Mouse (Mus musculus) stomach, embryonic 16.5 days (tissue): ENCODE measurements around the gene Tubal3. TPM values are rescaled to one million over a fixed set of nuclear protein-coding genes. Genes with fewer than 3 reads are reported as not detected.

ENCODE experiments used
- ATAC-seq: fragments of 200-750 bp; cut with Nextera tagmentation; 2 replicates; pipeline ENCODE4 v1.8.0; 2017; ENCODE audit warnings: moderate number of reproducible peaks, moderate TSS enrichment; ENCODE audit not compliant: insufficient read depth, low FRiP score
- H3K27ac ChIP-seq: fragments of 300-500 bp; sonication (generic); 2 replicates; pipeline ENCODE4 v1.5.1; 2014; ENCODE audit warnings: low read length
- H3K27me3 ChIP-seq: fragments of 300-500 bp; sonication (generic); 2 replicates; pipeline ENCODE4 v1.6.1; 2014; ENCODE audit warnings: low read length, control low read depth, mixed read lengths; ENCODE audit not compliant: control insufficient read depth, insufficient read depth
- H3K36me3 ChIP-seq: fragments of 300-500 bp; sonication (generic); 2 replicates; pipeline ENCODE4 v1.6.1; 2014; ENCODE audit warnings: low read length; ENCODE audit not compliant: control insufficient read depth, insufficient read depth
- H3K4me1 ChIP-seq: fragments of 300-500 bp; sonication (generic); 2 replicates; pipeline ENCODE4 v1.6.1; 2014; ENCODE audit warnings: low read length, control low read depth, mixed read lengths; ENCODE audit not compliant: control insufficient read depth, insufficient read depth
- H3K4me2 ChIP-seq: fragments of 300-500 bp; sonication (generic); 2 replicates; pipeline ENCODE4 v1.6.1; 2014; ENCODE audit warnings: low read depth, low read length, mixed read lengths
- H3K4me3 ChIP-seq: fragments of 300-500 bp; sonication (generic); replicated peaks from 2 replicates; pipeline ENCODE4 v1.5.1; 2014; ENCODE audit warnings: mild to moderate bottlenecking, low read length
- H3K9ac ChIP-seq: fragments of 300-500 bp; sonication (generic); 2 replicates; pipeline ENCODE4 v1.6.1; 2014; ENCODE audit warnings: low read length
- H3K9me3 ChIP-seq: fragments of 300-500 bp; sonication (generic); replicated peaks from 2 replicates; pipeline ENCODE4 v1.6.1; 2016; ENCODE audit warnings: low read length, control low read depth; ENCODE audit not compliant: control insufficient read depth
- WGBS: fragments of 180-500 bp; shearing (Covaris S2); extraction: QIAGEN DNeasy Blood & Tissue Kit; methylation state at CpG from one replicate; pipeline ENCODE4 v1.1.7; 2014; 5-methylcytosine and 5-hydroxymethylcytosine counted together
- microRNA-seq: library from miRNA; unstranded; fragments of <30 nt; microRNA quantifications from one replicate; pipeline ENCODE4, GENCODE M21; 2016
- polyA plus RNA-seq: library from polyadenylated mRNA; unstranded; fragments of >200 nt; fragmentation: Nextera tagmentation; extraction: Ambion mirVana; gene quantifications from 2 replicates; pipeline ENCODE4 v1.2.1, GENCODE M21; 2015

Gene Tubal3
- polyA plus RNA-seq, 1 experiment from 2014 or later = 3.9 TPM

- no peak overlapping the region for H3K9ac ChIP-seq
- H3K27ac ChIP-seq = no peak overlapping the region
- no peaks in the 10 kb centered on the region for H3K36me3 ChIP-seq
- no peak for ATAC-seq
- no peak overlapping the region for H3K4me3 ChIP-seq
- H3K4me1 ChIP-seq = no peaks in the 10 kb centered on the region
- H3K4me2 ChIP-seq = no peak overlapping the region
- no peaks in the 10 kb centered on the region for H3K27me3 ChIP-seq
- H3K9me3 ChIP-seq = no peaks in the 10 kb centered on the region
- 85% methylated on average over 4 of the region's 4 CpGs for WGBS
Observed at GRCm38 (mm10) chr13:3947267-3947666, 29.2 kb downstream of the Tubal3 start.

- Histone ChIP-seq H3K4me3 (no peak overlapping the region), H3K9me3 (no peaks in the 10 kb centered on the region), H3K9ac (no peak overlapping the region), H3K4me1 (no peaks in the 10 kb centered on the region), H3K27me3 (no peaks in the 10 kb centered on the region), H3K27ac (no peak overlapping the region), H3K36me3 (no peaks in the 10 kb centered on the region), H3K4me2 (no peak overlapping the region)
- WGBS = 85% methylated on average over 4 of the region's 4 CpGs
- ATAC-seq = no peak
Observed at GRCm38 (mm10) chr13:3949477-3949876, 31.4 kb downstream of the Tubal3 start.

- ATAC-seq = no peak
- Histone ChIP-seq H3K27me3 (no peaks in the 10 kb centered on the region), H3K4me2 (no peak overlapping the region), H3K4me1 (no peaks in the 10 kb centered on the region), H3K9me3 (no peaks in the 10 kb centered on the region), H3K4me3 (no peak overlapping the region), H3K27ac (no peak overlapping the region), H3K9ac (no peak overlapping the region), H3K36me3 (no peaks in the 10 kb centered on the region)
- 72% methylated on average over 6 of the region's 6 CpGs for WGBS
Observed at GRCm38 (mm10) chr13:3951198-3951914, 33.3 kb downstream of the Tubal3 start.

- Histone ChIP-seq H3K4me1 (no peaks in the 10 kb centered on the region), H3K4me2 (no peak overlapping the region), H3K9me3 (no peaks in the 10 kb centered on the region), H3K4me3 (no peak overlapping the region), H3K27ac (no peak overlapping the region), H3K36me3 (no peaks in the 10 kb centered on the region), H3K9ac (no peak overlapping the region), H3K27me3 (no peaks in the 10 kb centered on the region)
- ATAC-seq = no peak
- WGBS = 76% methylated on average over 4 of the region's 4 CpGs
Observed at GRCm38 (mm10) chr13:3968849-3969248, 50.8 kb downstream of the Tubal3 start.

Small RNA genes lying within 50 kb of the gene (microRNA-seq; reads per million reads assigned to microRNA genes)
- gene Gm22460 = not detected

Other genes with a start within 250 kb of the Tubal3 start
- 25.1 and 40.9 TPM in 2 replicates for gene Calml3, start 114.0 kb upstream of the Tubal3 start, polyA plus RNA-seq
- gene Calm4, start 80.5 kb upstream of the Tubal3 start, polyA plus RNA-seq = 1.9 and 2.1 TPM in 2 replicates
- gene Calm5, start 64.1 kb upstream of the Tubal3 start, polyA plus RNA-seq = not detected in 2 replicates
- 110 and 113 TPM in 2 replicates for gene Net1, start 54 bp upstream of the Tubal3 start, polyA plus RNA-seq
- 0.20 TPM in 1 of 2 replicates, not detected in the other for gene Ucn3, start 27.1 kb downstream of the Tubal3 start, polyA plus RNA-seq
- 4.3 and 6.3 TPM in 2 replicates for gene Akr1c14, start 130.7 kb downstream of the Tubal3 start, polyA plus RNA-seq
- 0.58 and 1.0 TPM in 2 replicates for gene Akr1c18, start 232.4 kb downstream of the Tubal3 start, polyA plus RNA-seq